15 mouse cellular contexts compared by ENCODE assay signal in the genomic region with DNA sequence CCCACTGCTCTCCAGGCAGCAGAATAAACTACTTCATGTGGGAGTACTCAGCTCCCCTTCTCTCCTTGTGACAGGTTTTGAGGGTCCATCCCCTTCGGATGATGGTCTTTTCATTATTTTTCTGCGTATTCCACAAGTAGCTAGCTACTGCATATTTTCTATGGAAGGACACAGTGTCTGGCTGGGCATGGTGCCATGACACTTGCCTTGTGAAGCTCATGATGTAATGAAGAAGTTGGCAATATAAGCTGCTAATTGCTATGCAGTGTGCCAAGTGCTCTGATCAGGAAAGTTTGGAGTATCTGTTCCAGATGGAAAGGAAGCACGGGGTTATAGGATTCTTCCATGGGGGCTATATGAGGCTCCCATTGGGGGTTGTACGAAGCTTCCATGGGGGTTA.
DNase-seq lines count a peak whose midpoint lies in the region; ATAC-seq and TF ChIP-seq lines count a peak whose summit lies in the region.
"Had no signal": no experiment of that assay in that cellular context is flagged by ENCODE, and none has a peak within 500 bp of the region (broad histone marks: within the 10 kb centered on the region; RNA-seq: fewer than 3 reads in every experiment).

No protein-coding gene starts in this region.

- no peaks in the 10 kb centered on the region for H3K36me3 ChIP-seq in hindbrain, postnatal 0 days (ENCODE audit: insufficient read depth, low read length)
- H3K36me3 ChIP-seq in hindbrain, embryonic 13.5 days = no peaks in the 10 kb centered on the region
- no peaks in the 10 kb centered on the region for H3K36me3 ChIP-seq in intestine, postnatal 0 days (ENCODE audit: control insufficient read depth, insufficient read depth)
- H3K36me3 ChIP-seq: heart, embryonic 15.5 days; liver, embryonic 13.5 days; midbrain, embryonic 10.5 days; neural tube, embryonic 12.5 days had no signal

- DNase-seq in adrenal gland, adult 2 months = peak; percentile 17
- no peak for DNase-seq in adrenal gland, postnatal 4 days (ENCODE audit: low spot score in 2 of 2)
- DNase-seq in hindbrain, postnatal 0 days (ENCODE audit: low spot score) = peak; percentile 67
- peak; percentile 48 for DNase-seq in testis, postnatal 10 days (ENCODE audit: low spot score)
- no peak for DNase-seq in testis, postnatal 14 days (ENCODE audit: low spot score)
- DNase-seq: kidney, adult 18-20 months; liver, embryonic 13.5 days; spleen, adult 18-20 months; thymus, postnatal 36 days had no signal

- H3K4me1 ChIP-seq in hindbrain, postnatal 0 days (ENCODE audit: insufficient read depth, low read length) = no peaks in the 10 kb centered on the region
- H3K4me1 ChIP-seq in hindbrain, embryonic 13.5 days (replicated peaks) = no peaks in the 10 kb centered on the region
- H3K4me1 ChIP-seq in intestine, postnatal 0 days (replicated peaks; ENCODE audit: control insufficient read depth, insufficient read depth, low read length) = no peaks in the 10 kb centered on the region
- H3K4me1 ChIP-seq: liver, embryonic 13.5 days; midbrain, embryonic 10.5 days; neural tube, embryonic 12.5 days had no signal

- no peak overlapping the region for H3K4me2 ChIP-seq in hindbrain, postnatal 0 days (ENCODE audit: low read depth, low read length)
- H3K4me2 ChIP-seq in hindbrain, embryonic 13.5 days = no peak overlapping the region
- H3K4me2 ChIP-seq in intestine, postnatal 0 days (replicated peaks; ENCODE audit: low read depth) = no peak overlapping the region
- H3K4me2 ChIP-seq: heart, embryonic 15.5 days; liver, embryonic 13.5 days; neural tube, embryonic 12.5 days had no signal

- no peaks in the 10 kb centered on the region for H3K9me3 ChIP-seq in hindbrain, postnatal 0 days (ENCODE audit: low read length)
- no peaks in the 10 kb centered on the region for H3K9me3 ChIP-seq in hindbrain, embryonic 13.5 days
- no peaks in the 10 kb centered on the region for H3K9me3 ChIP-seq in intestine, postnatal 0 days (ENCODE audit: control insufficient read depth)
- H3K9me3 ChIP-seq: heart, embryonic 15.5 days; liver, embryonic 13.5 days; midbrain, embryonic 10.5 days; neural tube, embryonic 12.5 days had no signal

- no peaks in the 10 kb centered on the region for H3K27me3 ChIP-seq in hindbrain, postnatal 0 days (ENCODE audit: insufficient read depth, low read length)
- H3K27me3 ChIP-seq in hindbrain, embryonic 13.5 days = no peaks in the 10 kb centered on the region
- no peaks in the 10 kb centered on the region for H3K27me3 ChIP-seq in intestine, postnatal 0 days (replicated peaks; ENCODE audit: control insufficient read depth, insufficient read depth, low read length)
- H3K27me3 ChIP-seq: heart, embryonic 15.5 days; liver, embryonic 13.5 days; neural tube, embryonic 12.5 days had no signal

- no peak for ATAC-seq in hindbrain, postnatal 0 days
- ATAC-seq in hindbrain, embryonic 13.5 days (ENCODE audit: low FRiP score) = no peak
- ATAC-seq in megakaryocyte progenitor cell, adult 5-6 weeks (replicated peaks; ENCODE audit: poor library complexity) = no peak
- no peak for ATAC-seq in intestine, postnatal 0 days

- WGBS in hindbrain, postnatal 0 days = 64% methylated on average over 4 of the region's 4 CpGs
- 93% methylated on average over 4 of the region's 4 CpGs for WGBS in hindbrain, embryonic 13.5 days
- 83% methylated on average over 4 of the region's 4 CpGs for WGBS in intestine, postnatal 0 days

- TF ChIP-seq CTCF in hindbrain, postnatal 0 days (IDR thresholded peaks at IDR 0.05; ENCODE audit: low read depth) = no peak
- no peak for TF ChIP-seq CTCF in intestine, postnatal 0 days (IDR thresholded peaks at IDR 0.05; ENCODE audit: low read depth)

- H3K4me3 ChIP-seq in hindbrain, postnatal 0 days (ENCODE audit: low read length) = no peak overlapping the region
- no peak overlapping the region for H3K4me3 ChIP-seq in hindbrain, embryonic 13.5 days
- no peak overlapping the region for H3K4me3 ChIP-seq in intestine, postnatal 0 days (ENCODE audit: low read depth, low read length)
- H3K4me3 ChIP-seq: heart, embryonic 15.5 days; liver, embryonic 13.5 days; midbrain, embryonic 10.5 days; neural tube, embryonic 12.5 days had no signal

- no peak overlapping the region for H3K27ac ChIP-seq in hindbrain, postnatal 0 days
- no peak overlapping the region for H3K27ac ChIP-seq in hindbrain, embryonic 13.5 days
- H3K27ac ChIP-seq in intestine, postnatal 0 days (ENCODE audit: low read depth, low read length) = no peak overlapping the region
- H3K27ac ChIP-seq: heart, embryonic 15.5 days; liver, embryonic 13.5 days; midbrain, embryonic 10.5 days; neural tube, embryonic 12.5 days had no signal

- H3K9ac ChIP-seq in hindbrain, postnatal 0 days (replicated peaks; ENCODE audit: low read length) = no peak overlapping the region
- H3K9ac ChIP-seq in hindbrain, embryonic 13.5 days = no peak overlapping the region
- no peak overlapping the region for H3K9ac ChIP-seq in intestine, postnatal 0 days (ENCODE audit: low read depth, low read length)
- H3K9ac ChIP-seq: heart, embryonic 15.5 days; liver, embryonic 13.5 days; neural tube, embryonic 12.5 days had no signal

Comparison
In these comparisons a context has a peak if more than half of its experiments do, and no peak if none do; other contexts are left out.
1. DNase-seq: peak in adrenal gland, adult 2 months (single experiment), hindbrain, postnatal 0 days (single experiment) and testis, postnatal 10 days (single experiment); none in adrenal gland, postnatal 4 days (0 of 2) and testis, postnatal 14 days (single experiment).